Mouse (Mus musculus): ENCODE measurements around the gene Defb22. TPM values are rescaled to one million over a fixed set of nuclear protein-coding genes. Genes with fewer than 3 reads are reported as not detected.

Defb22 gene
- polyA plus RNA-seq (2015; fragmentation: Nextera tagmentation; extraction: Ambion mirVana), result not detected in 2 replicates

DNA sequence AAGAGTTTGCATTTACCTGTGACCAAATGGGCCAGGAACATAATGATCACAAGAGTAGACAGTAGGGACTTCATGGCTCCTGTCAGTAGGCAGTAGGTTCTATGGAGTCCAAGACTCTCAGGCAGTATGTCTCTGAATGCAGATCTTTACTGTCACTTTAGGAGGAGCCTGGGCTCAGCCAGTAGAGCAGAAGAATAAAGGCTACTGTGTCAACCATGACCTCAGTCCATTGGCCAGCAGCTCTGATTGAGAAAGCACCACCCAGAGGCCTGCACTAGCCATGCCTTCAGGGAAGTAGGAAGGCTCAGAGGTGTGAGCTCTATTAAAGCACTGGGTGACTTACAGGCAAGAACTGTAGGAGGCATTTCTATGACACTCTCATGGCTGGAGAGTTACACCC, at the start of gene Defb22:
TSS of gene Defb22 (minus strand) at position 101 of the 400 bp plus-strand sequence.
- no peak within 1 kb of the TSS for H3K4me3 ChIP-seq (ENCODE audit: low read length)
- peaks cover 3% of the 10 kb centered on the region; the same call in 1 of the 2 replicates for H3K9me3 ChIP-seq (replicated peaks; ENCODE audit: control insufficient read depth, low read length)
- no peak for ATAC-seq (replicated peaks; ENCODE audit: extremely low read depth, insufficient read depth, low FRiP score)
- H3K4me1 ChIP-seq (ENCODE audit: control insufficient read depth, insufficient read depth, low read length), result no peaks in the 10 kb centered on the region
- H3K36me3 ChIP-seq (ENCODE audit: control insufficient read depth, insufficient read depth), result no peaks in the 10 kb centered on the region
- no peak within 1 kb of the TSS for H3K4me2 ChIP-seq (ENCODE audit: low read depth, low read length)
- H3K9ac ChIP-seq (ENCODE audit: low read length), result no peak within 1 kb of the TSS
- H3K27me3 ChIP-seq (ENCODE audit: control insufficient read depth, insufficient read depth, low read length), result no peaks in the 10 kb centered on the region
- H3K27ac ChIP-seq (ENCODE audit: low read length), result no peak within 1 kb of the TSS

DNA sequence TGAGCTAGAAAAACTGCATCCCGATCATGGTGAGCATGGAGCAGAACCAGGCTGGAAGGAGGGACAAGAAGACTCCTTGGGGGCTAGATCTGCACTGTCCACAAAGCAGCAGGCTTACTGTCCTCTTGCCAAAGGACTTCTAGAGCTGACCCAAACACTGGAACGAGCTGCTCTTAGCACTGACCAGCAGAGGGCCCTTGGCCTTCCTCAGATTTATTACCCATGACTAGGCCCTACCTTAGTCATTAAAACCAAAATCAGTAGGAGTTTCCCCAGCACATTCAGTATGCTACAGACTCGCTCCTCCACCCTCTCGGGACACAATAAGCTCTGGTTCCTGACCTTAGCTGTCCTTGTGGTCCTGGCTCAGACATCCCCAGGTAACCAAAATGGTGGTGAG, 28.0 kb upstream of the Defb22 start, which contains the start of gene Defb28:
TSS of gene Defb28 (plus strand) at position 275 of the 400 bp plus-strand sequence.
- no peaks in the 10 kb centered on the region for H3K27me3 ChIP-seq (ENCODE audit: control insufficient read depth, insufficient read depth, low read length)
- H3K4me3 ChIP-seq (ENCODE audit: low read length), result no peak within 1 kb of the TSS
- H3K9me3 ChIP-seq (replicated peaks; ENCODE audit: control insufficient read depth, low read length), result peaks cover 2% of the 10 kb centered on the region; the same call in 1 of the 2 replicates
- ATAC-seq (replicated peaks; ENCODE audit: extremely low read depth, insufficient read depth, low FRiP score), result no peak
- H3K36me3 ChIP-seq (ENCODE audit: control insufficient read depth, insufficient read depth), result no peaks in the 10 kb centered on the region
- no peak within 1 kb of the TSS for H3K4me2 ChIP-seq (ENCODE audit: low read depth, low read length)
- no peaks in the 10 kb centered on the region for H3K4me1 ChIP-seq (ENCODE audit: control insufficient read depth, insufficient read depth, low read length)
- H3K9ac ChIP-seq (ENCODE audit: low read length), result no peak within 1 kb of the TSS
- 67% methylated on average over 4 of the region's 4 CpGs for WGBS
- H3K27ac ChIP-seq (ENCODE audit: low read length), result no peak within 1 kb of the TSS

DNA sequence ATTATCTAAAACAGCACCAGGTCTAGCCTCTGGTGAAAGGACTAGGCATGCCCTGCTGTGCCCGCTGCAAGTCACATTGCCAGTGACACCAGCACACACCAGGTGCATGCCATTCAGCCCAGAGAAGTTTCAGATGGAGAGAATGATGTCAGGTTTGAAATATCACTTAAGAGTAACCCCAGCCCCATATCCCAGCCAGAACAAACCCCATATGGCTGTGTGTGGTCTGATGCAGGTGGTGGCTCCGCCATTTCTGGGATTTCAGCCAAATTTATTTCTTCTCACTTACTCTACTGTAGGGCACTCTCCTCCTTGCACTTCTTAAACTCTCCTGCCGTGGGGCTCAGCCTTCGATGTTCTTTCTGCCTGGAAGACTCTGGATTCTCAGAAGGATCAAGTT, 26.1 kb upstream of the Defb22 start:
- 74% methylated on average over 4 of the region's 4 CpGs for WGBS
- Histone ChIP-seq H3K36me3 (ENCODE audit: control insufficient read depth, insufficient read depth) (no peaks in the 10 kb centered on the region), H3K4me3 (ENCODE audit: low read length) (no peak overlapping the region), H3K4me1 (ENCODE audit: control insufficient read depth, insufficient read depth, low read length) (no peaks in the 10 kb centered on the region), H3K4me2 (ENCODE audit: low read depth, low read length) (no peak overlapping the region), H3K9me3 (replicated peaks; ENCODE audit: control insufficient read depth, low read length) (no peaks in the 10 kb centered on the region), H3K9ac (ENCODE audit: low read length) (no peak overlapping the region), H3K27ac (ENCODE audit: low read length) (no peak overlapping the region), H3K27me3 (ENCODE audit: control insufficient read depth, insufficient read depth, low read length) (no peaks in the 10 kb centered on the region)
- no peak for ATAC-seq (replicated peaks; ENCODE audit: extremely low read depth, insufficient read depth, low FRiP score)

DNA sequence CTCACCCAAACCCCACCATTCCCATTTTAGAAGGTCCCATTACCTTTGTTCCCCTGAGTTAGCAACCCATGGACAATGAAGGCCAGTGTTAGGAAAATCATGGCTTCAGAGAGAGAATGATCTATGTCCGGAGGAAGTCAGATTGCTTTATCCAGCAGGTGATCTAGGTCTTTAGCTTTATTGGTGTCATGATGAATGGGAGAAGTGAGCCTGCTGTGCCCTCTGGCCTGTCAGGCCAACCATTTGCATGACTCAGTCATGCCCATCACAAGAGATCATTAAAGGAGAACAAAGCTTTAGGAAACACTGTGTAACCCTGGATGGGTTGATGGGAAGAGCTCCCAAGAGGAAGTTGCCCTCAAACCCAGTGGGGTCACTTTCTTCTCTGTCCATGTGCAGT, 21.7 kb upstream of the Defb22 start, which contains the start of gene Defb26:
TSS of gene Defb26 (minus strand) at position 101 of the 400 bp plus-strand sequence.
- Histone ChIP-seq H3K4me2 (ENCODE audit: low read depth, low read length) (no peak within 1 kb of the TSS), H3K4me1 (ENCODE audit: control insufficient read depth, insufficient read depth, low read length) (no peaks in the 10 kb centered on the region), H3K27me3 (ENCODE audit: control insufficient read depth, insufficient read depth, low read length) (no peaks in the 10 kb centered on the region), H3K36me3 (ENCODE audit: control insufficient read depth, insufficient read depth) (no peaks in the 10 kb centered on the region), H3K27ac (ENCODE audit: low read length) (no peak within 1 kb of the TSS), H3K9ac (ENCODE audit: low read length) (no peak within 1 kb of the TSS), H3K9me3 (replicated peaks; ENCODE audit: control insufficient read depth, low read length) (no peaks in the 10 kb centered on the region), H3K4me3 (ENCODE audit: low read length) (no peak within 1 kb of the TSS)
- 91% methylated on average over 1 of the region's 1 CpGs for WGBS
- ATAC-seq (replicated peaks; ENCODE audit: extremely low read depth, insufficient read depth, low FRiP score), result no peak

DNA sequence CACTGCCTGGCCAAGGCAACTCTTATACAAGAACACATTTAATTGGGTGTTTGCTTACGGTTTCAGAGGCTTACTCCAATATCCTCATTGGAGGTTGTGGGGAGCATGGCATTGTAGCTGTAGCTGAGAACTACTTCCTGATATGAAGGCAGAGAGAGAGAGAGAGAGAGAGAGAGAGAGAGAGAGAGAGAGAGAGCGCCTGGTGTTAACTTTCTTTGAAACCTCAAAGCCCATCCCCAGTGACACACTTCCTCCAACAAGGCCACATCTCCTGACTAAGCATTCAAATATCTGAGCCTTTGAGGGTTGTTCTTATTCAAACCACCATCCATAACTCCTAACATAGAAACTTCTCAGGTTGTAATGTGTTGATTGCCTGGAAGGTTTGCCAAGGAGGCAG, 14.0 kb upstream of the Defb22 start:
- Histone ChIP-seq H3K4me1 (ENCODE audit: control insufficient read depth, insufficient read depth, low read length) (peaks cover 6% of the 10 kb centered on the region), H3K27ac (ENCODE audit: low read length) (no peak overlapping the region), H3K9ac (ENCODE audit: low read length) (no peak overlapping the region), H3K4me3 (ENCODE audit: low read length) (no peak overlapping the region), H3K4me2 (ENCODE audit: low read depth, low read length) (no peak overlapping the region), H3K36me3 (ENCODE audit: control insufficient read depth, insufficient read depth) (no peaks in the 10 kb centered on the region), H3K27me3 (ENCODE audit: control insufficient read depth, insufficient read depth, low read length) (no peaks in the 10 kb centered on the region), H3K9me3 (replicated peaks; ENCODE audit: control insufficient read depth, low read length) (no peaks in the 10 kb centered on the region)
- WGBS, result 69% methylated on average over 2 of the region's 2 CpGs
- no peak for ATAC-seq (replicated peaks; ENCODE audit: extremely low read depth, insufficient read depth, low FRiP score)

DNA sequence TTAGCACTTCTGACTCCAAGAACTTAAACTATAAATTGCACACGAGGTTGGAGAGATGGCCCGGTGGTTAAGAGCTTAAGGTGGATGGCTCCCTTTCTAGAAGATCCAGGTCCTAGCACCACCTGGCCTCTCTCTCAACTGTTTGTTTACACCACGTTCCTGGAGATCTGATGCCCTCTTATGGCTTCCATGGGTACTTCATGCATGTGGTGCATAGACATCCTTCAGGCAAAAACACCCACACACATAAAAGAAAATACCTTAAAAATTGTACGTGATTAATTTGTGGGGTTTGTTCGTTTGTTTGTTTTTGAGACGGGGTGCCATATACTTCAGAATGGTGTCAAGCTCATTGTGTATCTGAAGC, 10.9 kb upstream of the Defb22 start:
- H3K4me2 ChIP-seq (ENCODE audit: low read depth, low read length), result no peak overlapping the region
- no peak overlapping the region for H3K27ac ChIP-seq (ENCODE audit: low read length)
- H3K9me3 ChIP-seq (replicated peaks; ENCODE audit: control insufficient read depth, low read length), result no peaks in the 10 kb centered on the region
- no peak overlapping the region for H3K9ac ChIP-seq (ENCODE audit: low read length)
- no peaks in the 10 kb centered on the region for H3K27me3 ChIP-seq (ENCODE audit: control insufficient read depth, insufficient read depth, low read length)
- WGBS, result 73% methylated on average over 6 of the region's 6 CpGs
- H3K36me3 ChIP-seq (ENCODE audit: control insufficient read depth, insufficient read depth), result no peaks in the 10 kb centered on the region
- ATAC-seq (replicated peaks; ENCODE audit: extremely low read depth, insufficient read depth, low FRiP score), result no peak
- H3K4me1 ChIP-seq (ENCODE audit: control insufficient read depth, insufficient read depth, low read length), result peaks cover 6% of the 10 kb centered on the region
- no peak overlapping the region for H3K4me3 ChIP-seq (ENCODE audit: low read length)

DNA sequence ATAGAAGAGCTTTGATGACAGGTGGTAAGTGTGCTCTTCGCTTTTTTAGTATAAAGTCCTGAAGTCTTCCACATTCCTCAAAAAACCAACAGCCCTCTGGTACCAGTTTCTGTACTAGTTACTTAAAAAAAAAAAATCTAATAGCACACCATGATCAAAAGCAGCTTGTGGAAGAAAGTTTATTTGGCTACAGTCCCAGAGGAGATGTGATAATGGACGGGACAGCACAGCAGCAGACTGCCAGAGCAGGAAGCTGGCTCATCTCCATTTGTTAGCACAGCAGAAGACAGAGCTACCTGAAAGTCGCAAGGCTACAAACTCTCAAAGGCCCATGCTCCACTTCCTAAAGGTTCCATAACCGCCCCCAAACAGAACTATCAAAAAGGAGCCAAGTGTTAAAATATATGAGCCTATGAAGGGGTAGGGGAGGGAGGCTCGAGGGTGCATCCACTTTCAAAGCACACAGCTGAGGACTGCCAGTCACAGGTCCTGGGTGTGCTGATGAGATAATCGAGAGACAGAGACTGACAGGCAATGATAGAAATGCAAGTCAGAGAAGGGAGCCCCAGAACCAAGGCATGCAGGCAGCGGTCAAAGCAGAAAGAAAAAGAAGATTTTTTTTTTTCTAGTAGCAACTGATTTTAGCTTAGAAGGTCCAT, 10.4 kb upstream of the Defb22 start:
- Histone ChIP-seq H3K4me1 (ENCODE audit: control insufficient read depth, insufficient read depth, low read length) (peaks cover 6% of the 10 kb centered on the region), H3K4me3 (ENCODE audit: low read length) (no peak overlapping the region), H3K9ac (ENCODE audit: low read length) (no peak overlapping the region), H3K4me2 (ENCODE audit: low read depth, low read length) (no peak overlapping the region), H3K36me3 (ENCODE audit: control insufficient read depth, insufficient read depth) (no peaks in the 10 kb centered on the region), H3K9me3 (replicated peaks; ENCODE audit: control insufficient read depth, low read length) (no peaks in the 10 kb centered on the region), H3K27ac (ENCODE audit: low read length) (no peak overlapping the region), H3K27me3 (ENCODE audit: control insufficient read depth, insufficient read depth, low read length) (no peaks in the 10 kb centered on the region)
- ATAC-seq (replicated peaks; ENCODE audit: extremely low read depth, insufficient read depth, low FRiP score), result no peak
- 49% methylated on average over 7 of the region's 7 CpGs for WGBS

DNA sequence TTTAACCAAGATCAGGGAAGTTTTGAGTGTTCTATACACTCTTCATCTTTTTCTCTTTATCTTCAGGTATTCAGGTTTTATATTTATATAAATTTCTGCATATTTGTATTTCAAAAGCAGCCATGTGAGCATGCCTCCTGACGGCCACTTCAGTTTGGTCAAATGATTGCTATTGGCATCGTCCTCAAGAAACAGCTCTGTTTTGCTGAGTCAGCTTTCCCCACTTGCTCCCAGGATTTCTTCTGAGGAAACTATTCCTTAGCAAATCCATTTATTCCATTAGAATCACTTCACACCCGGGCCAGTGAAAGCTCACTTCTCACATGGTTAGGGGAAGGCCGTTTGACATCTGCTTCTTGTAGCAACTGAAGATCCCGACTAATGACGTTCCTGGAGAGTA, 8.1 kb upstream of the Defb22 start:
- no peak overlapping the region for H3K27ac ChIP-seq (ENCODE audit: low read length)
- H3K9me3 ChIP-seq (replicated peaks; ENCODE audit: control insufficient read depth, low read length), result no peaks in the 10 kb centered on the region
- no peaks in the 10 kb centered on the region for H3K27me3 ChIP-seq (ENCODE audit: control insufficient read depth, insufficient read depth, low read length)
- no peak for ATAC-seq (replicated peaks; ENCODE audit: extremely low read depth, insufficient read depth, low FRiP score)
- no peak overlapping the region for H3K4me3 ChIP-seq (ENCODE audit: low read length)
- H3K4me2 ChIP-seq (ENCODE audit: low read depth, low read length), result no peak overlapping the region
- no peak overlapping the region for H3K9ac ChIP-seq (ENCODE audit: low read length)
- H3K4me1 ChIP-seq (ENCODE audit: control insufficient read depth, insufficient read depth, low read length), result peaks cover 6% of the 10 kb centered on the region
- H3K36me3 ChIP-seq (ENCODE audit: control insufficient read depth, insufficient read depth), result no peaks in the 10 kb centered on the region
- 62% methylated on average over 6 of the region's 6 CpGs for WGBS

DNA sequence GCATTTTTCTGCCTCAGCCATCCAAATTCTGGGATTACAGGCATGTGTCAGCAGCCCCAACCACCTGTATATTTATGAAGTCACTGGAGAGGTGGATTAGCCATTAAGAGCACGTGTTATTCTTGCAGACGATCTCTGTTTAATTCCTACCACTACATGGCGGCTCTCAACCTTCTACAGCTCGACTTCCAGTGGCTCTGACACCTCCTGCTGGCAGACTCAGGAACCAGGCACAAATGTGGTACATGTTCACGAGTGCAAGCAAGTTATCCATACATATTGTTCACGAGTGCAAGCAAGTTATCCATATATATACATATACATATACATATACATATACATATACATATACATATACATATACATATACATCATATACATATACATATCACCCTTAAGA, 3.2 kb upstream of the Defb22 start:
- Histone ChIP-seq H3K9ac (ENCODE audit: low read length) (no peak overlapping the region), H3K4me2 (ENCODE audit: low read depth, low read length) (no peak overlapping the region), H3K4me3 (ENCODE audit: low read length) (no peak overlapping the region), H3K27me3 (ENCODE audit: control insufficient read depth, insufficient read depth, low read length) (no peaks in the 10 kb centered on the region), H3K4me1 (ENCODE audit: control insufficient read depth, insufficient read depth, low read length) (no peaks in the 10 kb centered on the region), H3K9me3 (replicated peaks; ENCODE audit: control insufficient read depth, low read length) (no peaks in the 10 kb centered on the region), H3K36me3 (ENCODE audit: control insufficient read depth, insufficient read depth) (no peaks in the 10 kb centered on the region), H3K27ac (ENCODE audit: low read length) (no peak overlapping the region)
- ATAC-seq (replicated peaks; ENCODE audit: extremely low read depth, insufficient read depth, low FRiP score), result no peak
- WGBS, result 67% methylated on average over 6 of the region's 6 CpGs

Data from heart, embryonic 16.5 days (tissue).